Mouse (Mus musculus) bone marrow, adult 2 months (tissue): ENCODE data around the gene Ablim1.

Experiments
- CTCF ChIP-seq: fragments of 200-500 bp; IDR thresholded peaks from 2 replicates; pipeline ENCODE4 v1.5.1; 2011; ENCODE audit warnings: low read length, control low read depth; ENCODE audit not compliant: control insufficient read depth, insufficient read depth
- POLR2A ChIP-seq: fragments of 200-500 bp; IDR thresholded peaks from 2 replicates; pipeline ENCODE4 v1.6.1; 2011; ENCODE audit warnings: low read depth, mild to moderate bottlenecking, control low read depth, low read length, borderline replicate concordance; ENCODE audit not compliant: control insufficient read depth

- no peak for TF ChIP-seq CTCF
- TF ChIP-seq POLR2A, result no peak
Measured at GRCm38 (mm10) chr19:56984229-56984628, 330.5 kb downstream of the Ablim1 start.
